Mouse (Mus musculus): ENCODE measurements at regions not wholly inside any gene's neighbourhood (a gene's known extent, or its start where the extent isn't known, plus 50 kb on each side); places are given as distances from the start of the nearest gene placed in this dataset.

- ATAC-seq (ENCODE audit: low FRiP score) = no peak
- no peak overlapping the region for H3K9ac ChIP-seq
- no peaks in the 10 kb centered on the region for H3K36me3 ChIP-seq (replicated peaks)
- H3K27me3 ChIP-seq = no peaks in the 10 kb centered on the region
- H3K4me1 ChIP-seq = no peaks in the 10 kb centered on the region
- no peak overlapping the region for H3K27ac ChIP-seq
- no peaks in the 10 kb centered on the region for H3K9me3 ChIP-seq
- 80% methylated on average over 6 of the region's 6 CpGs for WGBS
- H3K4me2 ChIP-seq = no peak overlapping the region
- no peak overlapping the region for H3K4me3 ChIP-seq (replicated peaks)
Measured at GRCm38 (mm10) chr9:112014796-112015195, 220.9 kb downstream of the Arpp21 start.

GRCm38 (mm10) chr9:111994401-111994800, 241.3 kb downstream of the Arpp21 start:
- H3K9me3 ChIP-seq = no peaks in the 10 kb centered on the region
- H3K4me1 ChIP-seq = peaks cover 7% of the 10 kb centered on the region; the same call in 1 of the 2 replicates
- WGBS = 45% methylated on average over 4 of the region's 4 CpGs
- no peak overlapping the region for H3K4me3 ChIP-seq (replicated peaks)
- no peak overlapping the region for H3K9ac ChIP-seq
- no peak for ATAC-seq (ENCODE audit: low FRiP score)
- no peak overlapping the region for H3K27ac ChIP-seq
- H3K27me3 ChIP-seq = no peaks in the 10 kb centered on the region
- H3K4me2 ChIP-seq = no peak overlapping the region
- H3K36me3 ChIP-seq (replicated peaks) = no peaks in the 10 kb centered on the region

- Histone ChIP-seq H3K36me3 (replicated peaks) (no peaks in the 10 kb centered on the region), H3K9ac (no peak overlapping the region), H3K27ac (no peak overlapping the region), H3K4me3 (replicated peaks) (no peak overlapping the region), H3K9me3 (no peaks in the 10 kb centered on the region), H3K27me3 (no peaks in the 10 kb centered on the region), H3K4me2 (no peak overlapping the region), H3K4me1 (peaks cover 7% of the 10 kb centered on the region; the same call in 1 of the 2 replicates)
- WGBS = 46% methylated on average over 4 of the region's 4 CpGs
- no peak for ATAC-seq (ENCODE audit: low FRiP score)
Measured at GRCm38 (mm10) chr9:111993844-111994243, 241.9 kb downstream of the Arpp21 start.

GRCm38 (mm10) chr9:111990060-111990459, 245.7 kb downstream of the Arpp21 start:
- WGBS = 88% methylated on average over 3 of the region's 3 CpGs
- Histone ChIP-seq H3K9ac (no peak overlapping the region), H3K4me2 (no peak overlapping the region), H3K27ac (no peak overlapping the region), H3K4me1 (peaks cover 7% of the 10 kb centered on the region; the same call in 1 of the 2 replicates), H3K36me3 (replicated peaks) (no peaks in the 10 kb centered on the region), H3K9me3 (no peaks in the 10 kb centered on the region), H3K4me3 (replicated peaks) (no peak overlapping the region), H3K27me3 (no peaks in the 10 kb centered on the region)
- no peak for ATAC-seq (ENCODE audit: low FRiP score)

- no peak overlapping the region for H3K4me3 ChIP-seq (replicated peaks)
- WGBS = 74% methylated on average over 5 of the region's 5 CpGs
- no peaks in the 10 kb centered on the region for H3K36me3 ChIP-seq (replicated peaks)
- no peaks in the 10 kb centered on the region for H3K27me3 ChIP-seq
- no peaks in the 10 kb centered on the region for H3K4me1 ChIP-seq
- ATAC-seq (ENCODE audit: low FRiP score) = no peak
- no peak overlapping the region for H3K27ac ChIP-seq
- H3K9ac ChIP-seq = no peak overlapping the region
- peaks cover 4% of the 10 kb centered on the region; the same call in 1 of the 2 replicates for H3K9me3 ChIP-seq
- H3K4me2 ChIP-seq = no peak overlapping the region
Measured at GRCm38 (mm10) chr9:111963405-111964037, 272.2 kb downstream of the Arpp21 start.

GRCm38 (mm10) chr9:111957799-111958198, 267.7 kb upstream of the Stac start:
- 56% methylated on average over 2 of the region's 2 CpGs for WGBS
- Histone ChIP-seq H3K4me3 (replicated peaks) (no peak overlapping the region), H3K36me3 (replicated peaks) (no peaks in the 10 kb centered on the region), H3K4me1 (no peaks in the 10 kb centered on the region), H3K9ac (no peak overlapping the region), H3K27me3 (no peaks in the 10 kb centered on the region), H3K27ac (no peak overlapping the region), H3K9me3 (no peaks in the 10 kb centered on the region), H3K4me2 (no peak overlapping the region)
- ATAC-seq (ENCODE audit: low FRiP score) = no peak

GRCm38 (mm10) chr9:111939271-111940067, 249.3 kb upstream of the Stac start:
- no peaks in the 10 kb centered on the region for H3K4me1 ChIP-seq
- H3K4me2 ChIP-seq = no peak overlapping the region
- no peaks in the 10 kb centered on the region; the same call in 1 of the 2 replicates for H3K27me3 ChIP-seq
- no peaks in the 10 kb centered on the region for H3K36me3 ChIP-seq (replicated peaks)
- no peak for ATAC-seq (ENCODE audit: low FRiP score)
- H3K9me3 ChIP-seq = no peaks in the 10 kb centered on the region
- H3K27ac ChIP-seq = no peak overlapping the region
- 50% methylated on average over 8 of the region's 8 CpGs for WGBS
- no peak overlapping the region for H3K4me3 ChIP-seq (replicated peaks)
- no peak overlapping the region for H3K9ac ChIP-seq

GRCm38 (mm10) chr9:111932455-111932854, 242.3 kb upstream of the Stac start:
- Histone ChIP-seq H3K4me3 (replicated peaks) (no peak overlapping the region), H3K27ac (no peak overlapping the region), H3K9ac (no peak overlapping the region), H3K4me2 (no peak overlapping the region), H3K36me3 (replicated peaks) (no peaks in the 10 kb centered on the region), H3K4me1 (no peaks in the 10 kb centered on the region), H3K27me3 (no peaks in the 10 kb centered on the region), H3K9me3 (no peaks in the 10 kb centered on the region; the same call in 1 of the 2 replicates)
- no peak for ATAC-seq (ENCODE audit: low FRiP score)
- 81% methylated on average over 6 of the region's 6 CpGs for WGBS

- Histone ChIP-seq H3K27me3 (no peaks in the 10 kb centered on the region), H3K36me3 (replicated peaks) (no peaks in the 10 kb centered on the region), H3K27ac (no peak overlapping the region), H3K9ac (no peak overlapping the region), H3K4me1 (no peaks in the 10 kb centered on the region; the same call in 1 of the 2 replicates), H3K4me3 (replicated peaks) (no peak overlapping the region), H3K9me3 (no peaks in the 10 kb centered on the region), H3K4me2 (no peak overlapping the region)
- 22% methylated on average over 16 of the region's 16 CpGs for WGBS
- ATAC-seq (ENCODE audit: low FRiP score) = peak; percentile 85; the same call in 1 of the 2 replicates
Measured at GRCm38 (mm10) chr9:111918275-111918940, 228.3 kb upstream of the Stac start.

GRCm38 (mm10) chr9:111916684-111917535, 226.8 kb upstream of the Stac start:
- Histone ChIP-seq H3K36me3 (replicated peaks) (no peaks in the 10 kb centered on the region), H3K4me2 (peak overlapping the region; percentile 36), H3K4me3 (replicated peaks) (peak overlapping the region; percentile 4; the same call in 1 of the 2 replicates), H3K27me3 (no peaks in the 10 kb centered on the region), H3K9ac (no peak overlapping the region), H3K27ac (no peak overlapping the region), H3K4me1 (no peaks in the 10 kb centered on the region; the same call in 1 of the 2 replicates), H3K9me3 (no peaks in the 10 kb centered on the region)
- peak; percentile 73 for ATAC-seq (ENCODE audit: low FRiP score)
- WGBS = 28% methylated on average over 17 of the region's 17 CpGs

- no peak for ATAC-seq (ENCODE audit: low FRiP score)
- Histone ChIP-seq H3K9me3 (no peaks in the 10 kb centered on the region), H3K4me3 (replicated peaks) (no peak overlapping the region), H3K4me2 (no peak overlapping the region), H3K4me1 (no peaks in the 10 kb centered on the region), H3K27me3 (0 out of 2 replicates have a peak, but pooled peaks cover 4% of the 10 kb centered on the region), H3K9ac (no peak overlapping the region), H3K36me3 (replicated peaks) (no peaks in the 10 kb centered on the region), H3K27ac (no peak overlapping the region)
- 69% methylated on average over 4 of the region's 4 CpGs for WGBS
Measured at GRCm38 (mm10) chr9:111908806-111909205, 218.7 kb upstream of the Stac start.

- no peak overlapping the region for H3K27ac ChIP-seq
- H3K4me1 ChIP-seq = no peaks in the 10 kb centered on the region
- H3K9ac ChIP-seq = no peak overlapping the region
- no peak overlapping the region for H3K4me2 ChIP-seq
- no peaks in the 10 kb centered on the region for H3K27me3 ChIP-seq
- H3K4me3 ChIP-seq (replicated peaks) = no peak overlapping the region
- H3K36me3 ChIP-seq (replicated peaks) = no peaks in the 10 kb centered on the region
- H3K9me3 ChIP-seq = no peaks in the 10 kb centered on the region
- no peak for ATAC-seq (ENCODE audit: low FRiP score)
Measured at GRCm38 (mm10) chr9:111900196-111900595, 210.0 kb upstream of the Stac start.
